Mouse (Mus musculus) lung, postnatal 25 days (tissue): ENCODE data around the gene Rimklb.
"Not testable (repeated sequence)": the region's sequence is repeated elsewhere in the genome, so short reads cannot be mapped to it uniquely, and the experiment has no call there.

Source experiments
- DNase-seq: peaks from one replicate; pipeline ENCODE4 v3.0.0; 2022; ENCODE audit warnings: low spot score

Gene Rimklb

DNA sequence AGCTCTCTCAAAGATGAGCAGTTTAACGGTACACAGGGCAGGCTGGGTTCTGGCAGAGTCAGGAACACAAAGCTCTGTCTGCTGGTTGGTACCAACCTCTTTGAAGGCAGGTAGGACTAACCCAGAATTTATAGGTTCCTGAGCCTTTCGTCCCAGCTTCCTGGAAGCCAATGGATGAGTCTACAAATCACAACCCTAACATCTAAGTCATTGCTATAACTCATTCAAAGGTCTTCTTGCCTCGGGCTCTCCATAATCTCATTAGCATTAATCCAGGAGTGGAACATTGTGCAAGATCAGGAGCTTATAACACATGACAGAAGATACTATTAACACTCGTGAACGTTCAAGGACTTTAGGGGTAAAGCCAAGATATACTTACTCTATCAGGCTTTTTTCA lies at the start of gene Rimklb:
TSS of gene Rimklb (minus strand) at position 101 of the 400 bp plus-strand sequence.
- DNase-seq: no peak

DNA sequence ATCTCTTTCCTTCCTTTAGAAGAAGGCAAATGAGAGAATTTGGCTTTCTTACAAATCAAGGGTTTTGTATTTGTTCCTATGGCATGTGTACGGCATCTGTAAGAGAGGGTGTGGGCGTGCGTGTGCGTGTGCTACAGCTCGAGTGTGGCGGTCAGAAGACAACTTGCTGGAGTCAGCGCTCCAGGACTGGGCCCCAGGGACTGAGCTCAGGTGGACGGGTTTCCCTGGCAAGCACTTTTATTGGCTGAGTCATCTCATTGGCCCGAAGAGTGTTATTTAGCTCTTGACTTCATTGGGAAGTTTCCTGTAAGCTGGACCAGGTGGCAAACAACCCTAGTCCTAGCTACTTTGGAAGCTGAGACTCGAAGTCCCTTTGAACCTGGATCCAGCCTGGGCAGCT lies 47.4 kb upstream of the Rimklb start:
- no peak for DNase-seq

DNA sequence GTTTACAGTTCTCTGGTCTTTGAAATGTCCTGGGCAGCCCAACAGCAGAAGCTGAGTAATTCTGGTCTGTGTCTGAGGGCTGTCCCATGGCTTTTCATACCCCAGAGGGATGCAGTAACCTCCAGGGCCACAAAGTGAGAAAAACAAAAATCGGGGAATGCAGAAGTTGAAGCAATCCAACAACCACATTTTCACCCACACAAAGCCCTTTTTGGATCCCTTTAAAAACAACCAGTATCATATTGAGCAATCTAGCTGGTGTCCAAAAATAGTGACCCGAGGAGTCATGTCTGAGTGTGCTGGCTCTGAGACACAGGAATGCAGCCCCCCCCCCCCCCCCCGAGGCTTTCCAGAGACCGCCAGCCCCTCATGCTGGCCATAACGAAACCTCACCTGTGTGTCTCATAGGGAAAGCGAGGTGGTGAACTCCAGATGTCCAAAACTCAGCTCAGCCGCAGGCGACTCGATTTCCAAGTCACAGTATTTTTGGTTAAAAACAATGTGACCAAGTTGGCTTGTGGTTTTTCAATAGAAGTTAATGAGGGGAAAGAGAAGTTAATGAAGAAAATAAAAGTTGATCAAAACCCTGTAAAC lies 46.8 kb upstream of the Rimklb start:
- DNase-seq: peak; percentile 32

DNA sequence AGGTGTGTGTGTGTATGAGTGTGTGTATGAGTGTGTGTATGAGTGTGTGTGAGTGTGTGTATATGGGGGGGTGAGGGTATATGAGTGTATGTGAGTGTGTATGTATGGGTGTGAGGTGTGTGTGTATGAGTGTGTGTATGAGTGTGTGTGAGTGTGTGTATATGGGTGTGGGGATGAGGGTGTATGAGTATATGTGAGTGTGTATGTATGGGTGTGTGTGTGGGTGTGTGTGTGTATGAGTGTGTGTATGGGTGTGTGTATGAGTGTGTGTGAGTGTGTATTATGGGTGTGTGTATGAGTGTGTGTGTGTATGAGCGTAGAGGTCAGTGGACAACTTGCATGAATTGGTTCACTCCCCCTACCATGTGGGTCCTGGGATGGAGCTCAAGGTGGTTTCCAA lies 46.1 kb upstream of the Rimklb start:
- DNase-seq: no peak

DNA sequence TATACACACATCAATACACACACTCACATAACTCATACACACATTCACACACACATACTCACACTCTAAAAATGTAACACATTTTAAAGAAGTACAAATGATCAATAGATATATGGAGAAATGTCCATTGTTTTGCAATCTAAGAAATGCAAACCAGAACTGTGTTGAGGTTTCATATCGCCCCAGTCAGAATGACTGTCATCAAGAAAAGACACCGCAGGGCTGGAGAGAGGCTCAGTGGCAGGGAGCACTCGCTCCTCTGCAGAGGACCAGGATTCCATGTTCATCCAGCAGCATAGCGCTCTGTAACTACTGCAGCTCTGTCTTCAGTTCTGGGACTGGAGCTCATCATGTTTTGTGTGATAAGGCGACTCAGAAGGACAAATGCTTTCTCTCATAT lies 45.0 kb upstream of the Rimklb start:
- DNase-seq: no peak

DNA sequence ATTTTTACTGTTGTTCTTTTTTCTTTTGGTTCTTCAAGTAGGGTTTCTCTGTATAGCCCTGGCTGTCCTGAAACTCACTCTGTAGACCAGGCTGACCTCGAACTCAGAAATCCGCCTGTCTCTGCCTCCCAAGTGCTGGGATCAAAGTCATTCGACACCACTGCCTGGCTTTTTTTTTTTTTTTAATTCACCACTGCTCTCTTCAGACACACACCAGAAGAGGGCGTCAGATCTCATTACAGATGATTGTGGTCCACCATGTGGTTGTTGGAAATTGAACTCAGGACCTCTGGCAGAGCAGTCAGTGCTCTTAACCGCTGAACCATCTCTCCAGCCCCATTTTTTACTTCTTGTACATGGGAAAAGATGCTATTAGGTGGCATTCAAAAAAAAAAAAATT lies 43.9 kb upstream of the Rimklb start:
- DNase-seq: not testable (repeated sequence)

DNA sequence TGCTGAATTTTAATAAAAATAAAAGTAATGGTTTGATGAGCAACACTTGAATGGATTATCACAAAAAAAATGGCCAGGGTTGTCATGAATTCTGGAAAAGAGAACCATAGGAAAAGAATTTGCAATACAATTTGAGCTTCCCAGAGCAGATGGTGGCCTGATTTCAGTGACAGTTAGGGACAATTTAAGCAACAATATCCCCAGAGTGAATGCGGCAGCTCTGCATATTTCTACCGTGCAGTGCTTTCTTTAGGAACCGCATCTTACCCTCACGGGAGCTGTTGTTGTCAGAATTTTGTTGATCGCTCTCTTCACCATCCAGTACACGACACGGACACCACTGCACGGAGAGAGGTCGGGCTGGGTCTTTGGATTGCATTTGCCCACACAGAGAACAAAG lies 41.0 kb upstream of the Rimklb start:
- no peak for DNase-seq

DNA sequence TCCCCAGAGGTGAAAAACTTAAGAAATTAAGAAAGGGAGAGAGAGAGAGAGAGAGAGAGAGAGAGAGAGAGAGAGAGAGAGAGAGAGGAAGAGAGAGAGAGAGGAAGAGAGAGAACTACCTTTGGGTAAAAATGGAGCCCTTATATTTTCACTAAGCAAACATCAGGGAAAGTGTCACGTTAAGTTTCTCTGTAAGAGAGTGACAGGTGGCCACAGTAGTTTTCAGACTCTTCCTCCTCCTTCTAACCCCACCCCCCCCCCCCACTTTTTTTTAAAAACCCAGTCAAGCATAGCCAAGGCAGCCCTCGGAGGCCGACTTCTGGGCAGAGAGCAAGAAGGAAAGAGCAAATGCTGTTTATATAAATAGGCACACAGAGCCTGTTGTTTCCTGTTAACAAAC lies 35.5 kb upstream of the Rimklb start:
- DNase-seq: no peak

DNA sequence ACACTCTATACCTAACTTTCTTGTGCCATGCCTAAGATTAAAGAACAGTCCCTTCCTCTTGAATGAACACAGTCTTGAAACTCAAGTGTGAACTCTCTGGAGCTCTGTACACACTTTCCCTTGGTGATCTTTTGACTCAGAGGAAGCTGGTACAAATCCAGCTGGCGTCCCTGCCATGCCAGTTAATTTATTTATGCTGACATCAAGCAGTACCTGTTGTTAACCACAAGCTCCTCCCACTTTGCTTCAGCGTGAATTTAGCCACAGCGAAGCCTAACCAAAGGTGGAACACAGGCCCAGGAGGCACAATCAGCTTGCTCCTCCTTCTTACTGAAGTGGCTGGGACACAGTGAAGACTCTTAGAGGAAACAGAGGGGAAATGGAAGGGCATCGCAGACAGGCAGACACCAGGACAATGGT lies 34.3 kb upstream of the Rimklb start:
- DNase-seq: peak; percentile 71

DNA sequence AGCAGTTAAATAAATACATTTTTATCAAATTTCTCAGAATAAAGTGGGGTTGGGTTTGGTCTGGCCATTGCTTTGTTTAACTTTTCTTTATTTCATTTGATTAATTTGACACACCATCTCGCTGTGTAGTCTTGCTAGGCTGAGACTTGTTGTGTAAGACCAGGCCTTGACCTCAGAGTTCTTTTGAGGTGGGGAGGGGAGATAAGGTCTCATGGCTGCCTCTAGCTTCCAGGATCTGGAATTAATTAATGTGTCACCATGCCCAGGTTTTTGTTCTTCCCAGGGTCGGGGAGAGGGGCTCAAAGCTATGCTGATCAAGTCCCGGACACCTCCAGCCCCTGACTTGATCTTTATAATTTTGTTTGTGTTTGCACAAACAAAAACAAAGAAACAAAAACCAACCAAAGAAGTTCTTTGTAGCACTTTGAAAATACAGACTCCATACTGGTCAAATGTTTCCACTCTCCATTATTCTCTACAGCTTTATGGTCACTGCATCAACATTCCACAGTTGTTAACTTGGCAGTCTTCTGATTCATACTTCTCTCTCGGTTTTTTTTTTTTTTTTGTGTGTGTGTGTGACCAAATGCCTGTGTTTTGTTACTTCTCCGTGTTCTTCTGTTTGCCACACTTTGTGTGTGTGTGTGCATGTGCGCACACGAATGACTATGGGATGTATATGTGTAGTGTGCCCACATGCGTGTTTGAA lies 33.1 kb upstream of the Rimklb start:
- no peak for DNase-seq

DNA sequence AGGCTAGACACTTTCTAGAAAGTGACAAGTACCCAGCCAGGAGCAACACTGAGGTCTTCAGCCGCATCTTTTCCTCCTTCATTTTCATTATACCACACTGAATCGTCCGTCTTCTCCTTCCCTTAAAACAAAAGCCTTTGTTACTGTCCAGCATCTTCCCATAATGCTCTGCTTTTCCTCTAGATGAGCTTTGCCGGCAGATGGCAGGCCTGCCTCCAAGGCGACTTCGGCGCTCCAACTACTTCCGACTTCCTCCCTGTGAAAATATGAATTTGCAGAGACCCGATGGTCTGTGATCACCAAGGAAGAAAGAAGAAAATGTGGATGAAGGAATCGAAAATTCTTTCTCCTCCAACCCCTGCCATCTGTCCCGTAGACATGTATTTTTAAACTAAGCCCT lies 29.6 kb upstream of the Rimklb start:
- no peak for DNase-seq

DNA sequence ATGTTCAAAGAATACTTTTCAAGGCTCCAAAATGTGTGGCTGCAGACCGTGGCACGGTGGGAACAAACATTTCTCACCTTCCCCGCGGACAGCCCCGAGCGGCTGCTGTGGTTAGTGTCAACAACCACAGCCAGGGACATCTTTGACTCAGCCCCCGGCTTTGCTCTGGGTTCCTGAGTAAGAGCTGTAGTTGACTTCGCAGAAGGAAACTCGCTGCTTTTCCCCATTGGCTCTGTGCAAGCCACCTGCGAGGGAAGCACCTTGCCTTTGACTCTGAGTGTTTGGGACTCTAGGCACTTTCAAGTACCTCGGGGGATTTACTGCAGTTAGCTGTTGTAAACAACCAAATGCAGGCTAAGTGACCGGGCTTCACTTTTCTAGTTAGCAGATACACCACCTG lies 29.0 kb upstream of the Rimklb start:
- DNase-seq: no peak

DNA sequence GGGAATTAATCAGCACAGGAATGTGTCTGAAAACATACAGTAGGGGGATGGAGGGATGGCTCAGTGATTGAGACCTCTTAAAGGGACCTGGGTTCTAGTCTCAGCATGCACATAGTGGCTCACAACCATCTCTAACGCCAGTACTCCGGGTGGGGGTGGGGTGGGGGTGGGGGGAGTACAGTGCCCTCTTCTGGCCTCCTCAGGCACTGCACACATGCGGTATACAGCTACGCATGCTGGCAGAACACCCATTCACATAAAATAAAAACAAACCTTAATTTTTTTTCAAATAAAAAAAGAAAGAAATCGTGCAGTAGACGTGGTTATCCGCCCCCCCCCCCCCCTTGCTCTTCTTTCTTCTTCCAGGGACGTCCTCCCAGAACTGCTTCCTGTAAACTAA lies 24.7 kb upstream of the Rimklb start:
- no peak for DNase-seq

DNA sequence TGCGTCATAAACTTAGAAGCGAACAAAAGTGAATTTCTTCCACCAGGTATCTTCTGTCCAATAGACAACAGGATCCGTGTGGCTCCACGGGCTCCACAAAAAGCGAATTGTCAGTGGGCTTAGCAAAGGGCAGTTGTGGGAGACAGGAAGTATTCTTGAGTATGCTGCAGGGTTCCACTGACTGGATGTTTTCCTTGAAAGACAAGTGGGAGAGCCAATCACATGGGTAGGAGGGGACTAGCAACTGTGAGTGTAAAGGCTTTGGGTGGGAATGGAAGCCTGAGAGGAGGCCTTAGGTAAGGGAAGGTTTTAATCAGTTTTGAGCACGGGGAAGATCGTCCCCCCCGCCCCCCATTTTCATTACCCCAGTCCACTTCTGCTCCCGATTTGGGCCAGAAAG lies 24.0 kb upstream of the Rimklb start:
- DNase-seq: peak; percentile 20

DNA sequence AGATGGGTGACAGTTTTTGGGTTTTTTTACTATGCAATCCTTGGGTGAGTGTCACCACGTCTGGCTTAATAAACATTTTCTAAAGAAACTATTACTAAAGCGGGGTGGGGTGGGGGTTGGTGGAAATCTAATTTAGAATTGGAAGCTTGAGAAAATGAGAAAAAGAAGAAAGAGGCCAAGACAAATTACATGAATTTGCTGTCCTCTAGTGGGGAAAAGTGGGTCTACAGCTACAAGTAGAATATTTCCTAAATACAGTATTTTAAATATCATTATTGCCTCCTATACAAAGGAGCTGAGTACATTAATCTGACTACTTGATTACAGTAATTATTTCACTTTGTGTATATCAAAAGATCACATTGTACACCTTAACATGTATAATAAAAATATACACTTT lies 20.8 kb upstream of the Rimklb start:
- DNase-seq: no peak

DNA sequence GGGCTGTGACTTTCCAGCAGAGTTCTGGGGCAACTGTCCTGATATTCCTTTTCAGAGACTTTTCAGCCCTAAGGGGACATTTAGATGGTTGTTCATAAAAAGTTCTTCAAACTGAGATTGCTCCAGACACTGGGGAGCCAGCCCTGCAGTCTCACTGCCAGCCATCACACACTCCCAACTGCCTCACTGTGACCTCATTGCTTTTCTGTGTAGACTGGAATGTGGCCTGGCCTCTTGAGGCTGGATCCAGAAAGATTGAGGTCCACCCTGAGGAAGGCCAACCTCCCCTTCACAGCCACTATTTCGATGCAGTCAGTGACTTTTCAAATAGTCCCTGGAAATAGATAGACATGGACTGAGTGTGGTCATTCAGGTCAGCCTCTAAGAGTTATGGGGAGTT lies 19.1 kb upstream of the Rimklb start:
- DNase-seq: no peak

DNA sequence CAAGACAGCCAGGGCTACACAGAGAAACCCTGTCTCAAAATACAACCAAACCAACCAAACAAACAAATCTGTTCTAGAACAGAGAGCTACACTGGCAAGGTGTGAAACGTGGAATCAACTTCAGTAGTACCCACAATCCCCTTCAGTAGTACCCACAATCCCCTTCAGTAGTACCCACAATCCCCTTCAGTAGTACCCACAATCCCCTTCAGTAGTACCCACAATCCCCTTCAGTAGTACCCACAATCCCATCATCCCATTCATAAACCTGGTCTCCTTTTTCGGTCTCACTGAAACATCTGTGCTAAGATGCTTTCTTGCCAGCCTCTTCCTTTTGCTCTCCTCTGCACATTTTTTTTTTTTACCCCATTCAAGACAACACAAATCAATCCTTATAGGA lies 17.2 kb upstream of the Rimklb start:
- not testable (repeated sequence) for DNase-seq

DNA sequence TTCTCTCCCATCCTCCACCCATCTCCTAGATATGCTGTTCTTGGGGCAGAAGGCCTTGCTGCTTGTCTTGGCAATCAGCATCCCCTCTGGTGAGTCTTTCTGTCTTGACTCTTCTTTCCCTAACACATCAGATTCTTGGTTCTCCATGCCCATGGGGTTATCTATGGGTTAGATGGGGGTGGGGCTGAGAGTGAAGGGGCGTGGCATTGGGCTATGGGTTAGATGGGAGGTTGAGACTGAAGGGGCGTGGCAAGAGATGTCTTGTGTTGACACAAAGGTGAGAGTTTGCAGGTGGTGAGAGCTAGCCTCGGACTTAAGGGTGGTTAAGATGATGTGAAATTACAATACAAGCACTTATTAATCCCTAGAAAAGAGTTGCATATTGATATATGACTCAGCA lies 15.8 kb upstream of the Rimklb start:
- no peak for DNase-seq

DNA sequence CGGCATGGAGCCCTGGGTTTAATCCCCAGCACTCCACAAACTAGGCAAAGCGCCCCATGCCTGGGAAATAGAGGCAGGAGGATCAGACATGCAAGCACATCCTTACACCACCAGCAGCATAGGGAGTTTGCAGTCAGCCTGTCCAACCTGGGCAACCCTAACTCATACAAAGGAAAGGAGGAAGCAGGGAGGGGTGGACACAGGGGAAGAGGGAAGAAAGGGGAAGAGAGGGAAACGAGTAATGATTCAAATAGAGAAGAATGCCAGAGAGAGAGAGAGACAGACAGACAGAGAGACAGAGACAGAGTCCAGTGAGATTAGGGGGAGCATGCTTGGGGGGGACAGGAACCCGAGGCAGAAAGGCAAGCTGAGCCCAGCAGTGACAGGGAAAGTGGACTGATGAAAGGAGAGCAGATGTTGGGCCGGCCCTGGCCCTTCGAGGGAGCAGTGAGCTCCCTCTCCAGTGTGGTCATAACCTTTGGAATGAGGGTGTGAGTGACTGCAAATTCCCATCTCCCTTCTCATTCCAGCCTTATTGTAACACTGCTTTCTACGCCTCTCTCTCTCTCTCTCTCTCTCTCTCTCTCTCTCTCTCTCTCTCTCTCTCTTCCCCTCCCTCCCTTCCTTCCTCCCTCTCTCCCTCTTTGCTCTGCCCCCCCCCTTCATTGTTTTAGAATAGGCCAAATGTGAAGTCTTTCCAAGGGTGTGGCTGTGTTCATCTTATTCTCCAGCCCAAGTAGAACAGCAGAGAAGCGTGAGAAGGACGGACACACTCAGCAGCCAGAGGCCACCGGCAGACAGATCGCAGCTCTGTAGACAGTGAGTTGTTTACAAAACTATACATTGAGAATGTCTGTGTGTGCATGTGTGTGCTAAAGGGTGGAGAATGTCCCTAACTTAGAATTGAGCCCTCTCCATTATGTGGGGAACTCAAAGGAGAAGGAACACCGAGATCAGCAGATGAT lies 14.6 kb upstream of the Rimklb start:
- DNase-seq: no peak

DNA sequence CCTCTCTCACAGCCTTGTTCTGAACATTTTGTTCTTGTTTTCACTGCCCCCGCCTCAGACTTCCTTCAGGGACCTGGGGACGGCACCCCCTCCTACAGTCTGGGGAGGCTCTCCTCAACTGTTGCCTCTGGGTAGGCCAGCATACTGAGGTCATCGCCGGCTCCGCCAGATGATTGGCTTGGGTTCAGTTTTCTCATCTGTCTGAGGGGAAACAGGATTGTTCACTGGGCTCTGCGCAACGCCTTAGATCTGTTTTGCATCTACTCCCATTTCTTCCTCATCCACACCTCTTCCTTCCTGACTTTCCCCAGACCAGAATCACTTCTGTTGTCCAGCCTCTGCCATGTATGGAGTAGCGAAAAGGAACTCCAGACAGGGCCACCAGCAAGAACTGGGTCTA lies 9.9 kb upstream of the Rimklb start:
- peak; percentile 20 for DNase-seq

DNA sequence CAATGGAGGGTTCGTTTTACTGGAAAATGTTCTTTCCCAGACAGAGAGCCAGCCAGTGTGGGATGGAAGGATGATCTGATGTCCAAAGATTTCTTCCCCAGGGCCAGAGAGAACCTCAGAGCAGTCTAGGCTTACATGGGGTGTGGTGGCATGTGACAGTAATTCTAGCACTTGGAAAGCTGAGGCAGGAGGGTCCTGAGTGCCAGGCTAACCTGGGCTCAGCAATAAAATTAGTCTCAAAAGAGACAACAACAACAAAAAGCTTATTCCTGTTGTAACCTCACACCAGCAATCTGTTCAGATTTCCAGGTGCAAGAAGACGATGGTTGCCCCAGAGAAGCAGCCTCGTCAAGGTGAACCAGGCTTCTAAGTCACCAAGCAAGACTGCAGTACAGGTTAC lies 7.0 kb upstream of the Rimklb start, which contains the start of gene Mfap5:
TSS of gene Mfap5 (plus strand) at position 301 of the 400 bp plus-strand sequence.
- DNase-seq: no peak

DNA sequence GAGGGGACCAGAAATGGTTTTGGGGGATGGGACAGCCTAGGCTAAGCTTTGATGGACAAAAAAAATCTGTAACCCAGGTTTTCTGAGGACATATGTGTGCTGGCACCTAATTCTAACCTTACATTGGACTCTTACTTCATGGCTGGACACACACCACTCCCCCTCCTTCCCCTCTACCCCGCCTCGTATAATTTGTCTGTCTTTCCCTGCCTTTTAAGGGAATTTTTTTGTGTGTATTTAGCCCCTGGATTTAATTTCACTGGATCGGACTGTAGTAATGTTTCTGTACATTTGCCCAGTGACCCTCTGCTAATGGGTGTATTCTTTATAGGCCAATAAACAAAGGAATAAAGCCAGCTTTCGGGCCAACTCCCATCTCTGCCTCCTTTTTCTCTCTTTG lies 6.5 kb upstream of the Rimklb start:
- DNase-seq: no peak

DNA sequence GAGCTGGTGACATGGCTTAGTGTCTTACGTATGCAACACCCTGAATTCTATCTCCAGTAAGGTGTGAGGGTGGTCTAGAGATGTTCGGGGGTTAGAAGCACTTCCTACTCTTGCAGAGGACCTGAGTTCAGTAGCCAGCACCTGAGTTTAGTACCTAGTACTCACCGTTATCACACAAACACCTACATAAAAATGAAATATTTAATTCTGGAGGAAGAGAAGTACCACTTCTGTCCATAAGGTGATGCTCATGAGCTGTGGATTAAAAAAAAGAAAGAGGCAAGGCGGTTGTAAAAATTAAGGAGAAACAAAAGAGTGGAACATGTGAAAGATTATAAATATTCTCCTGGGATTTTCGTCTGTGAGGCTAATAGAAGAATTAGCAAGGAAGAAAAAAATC lies 2.1 kb downstream of the Rimklb start:
- no peak for DNase-seq
